Mouse (Mus musculus): ENCODE results near the gene Elmod1. TPM values are rescaled to one million over a fixed set of nuclear protein-coding genes. Genes with fewer than 3 reads are reported as not detected.

Gene Elmod1
- polyA plus RNA-seq, 1 experiment: 152 TPM

DNA sequence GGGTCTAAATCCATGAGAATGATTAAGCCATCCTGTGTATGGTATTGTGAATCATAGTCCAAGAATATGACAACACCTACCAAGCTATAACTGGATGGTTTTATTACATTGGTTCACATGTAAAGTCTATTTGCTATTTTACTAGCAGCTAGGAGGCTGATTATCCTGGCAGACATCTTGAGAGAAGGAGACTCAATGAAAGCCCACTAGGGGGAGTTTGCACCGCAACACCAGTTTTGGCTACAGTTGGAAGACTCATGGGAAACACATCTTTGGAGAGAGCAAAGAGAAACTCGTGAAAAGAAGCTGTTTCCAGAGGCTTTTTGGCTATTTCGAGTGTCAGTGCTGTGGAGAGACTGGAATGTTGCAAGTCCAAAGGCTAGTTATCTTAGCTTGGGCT lies 69.7 kb downstream of the Elmod1 start:
- 51% methylated on average over 3 of the region's 3 CpGs for WGBS
- DNase-seq: no peak

DNA sequence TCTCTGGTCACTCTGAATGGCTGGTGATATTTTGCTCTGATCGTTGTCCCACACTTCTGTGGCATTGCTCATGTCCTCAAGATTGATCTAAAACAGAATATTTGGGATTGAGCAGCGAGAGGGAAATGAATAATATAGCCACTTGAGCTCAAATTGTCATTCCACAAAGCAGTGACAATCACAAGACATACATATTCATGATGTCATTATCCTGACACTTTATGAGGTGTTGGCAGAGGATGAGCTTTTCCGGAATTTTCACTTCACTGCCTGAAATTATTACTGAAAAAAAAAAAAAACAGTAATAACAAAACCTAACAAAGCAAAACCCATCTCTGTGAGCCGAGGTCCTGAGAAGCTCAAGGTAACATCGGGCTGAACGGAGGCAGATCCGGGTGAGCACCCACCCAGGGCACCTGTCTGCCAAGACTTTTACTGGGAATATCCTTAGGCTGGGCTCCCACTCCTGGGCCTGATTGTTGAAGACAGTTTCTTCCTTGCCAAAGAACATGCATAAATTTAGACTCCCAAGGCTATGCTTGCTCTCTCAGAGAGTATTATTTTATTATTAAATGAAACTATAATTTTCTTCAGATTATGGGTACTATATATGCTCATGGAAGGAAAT lies 71.8 kb downstream of the Elmod1 start:
- 65% methylated on average over 7 of the region's 7 CpGs for WGBS
- no peaks in the 10 kb centered on the region for H3K27me3 ChIP-seq (ENCODE audit: control insufficient read depth, insufficient read depth, low read length)
- H3K4me1 ChIP-seq (ENCODE audit: control insufficient read depth, insufficient read depth, low read length): peaks cover 5% of the 10 kb centered on the region
- no peak for TF ChIP-seq POLR2A (IDR thresholded peaks at IDR 0.05; ENCODE audit: borderline replicate concordance, insufficient read depth, low read length)
- no peak for TF ChIP-seq CTCF (IDR thresholded peaks at IDR 0.05; ENCODE audit: borderline replicate concordance, insufficient read depth, low read depth, low read length)
- no peak overlapping the region for H3K4me3 ChIP-seq (replicated peaks; ENCODE audit: insufficient read depth, low read depth, low read length)
- no peak for DNase-seq
- H3K27ac ChIP-seq (ENCODE audit: insufficient read depth, low read length): no peak overlapping the region

More for the DNA sequence above, 69.7 kb downstream of the Elmod1 start:
- Histone ChIP-seq H3K27ac (ENCODE audit: insufficient read depth, low read length) (no peak overlapping the region), H3K4me3 (replicated peaks; ENCODE audit: insufficient read depth, low read depth, low read length) (no peak overlapping the region), H3K27me3 (ENCODE audit: control insufficient read depth, insufficient read depth, low read length) (no peaks in the 10 kb centered on the region), H3K4me1 (ENCODE audit: control insufficient read depth, insufficient read depth, low read length) (no peaks in the 10 kb centered on the region)
- TF ChIP-seq CTCF (IDR thresholded peaks at IDR 0.05; ENCODE audit: borderline replicate concordance, insufficient read depth, low read depth, low read length) (no peak), POLR2A (IDR thresholded peaks at IDR 0.05; ENCODE audit: borderline replicate concordance, insufficient read depth, low read length) (no peak)

DNA sequence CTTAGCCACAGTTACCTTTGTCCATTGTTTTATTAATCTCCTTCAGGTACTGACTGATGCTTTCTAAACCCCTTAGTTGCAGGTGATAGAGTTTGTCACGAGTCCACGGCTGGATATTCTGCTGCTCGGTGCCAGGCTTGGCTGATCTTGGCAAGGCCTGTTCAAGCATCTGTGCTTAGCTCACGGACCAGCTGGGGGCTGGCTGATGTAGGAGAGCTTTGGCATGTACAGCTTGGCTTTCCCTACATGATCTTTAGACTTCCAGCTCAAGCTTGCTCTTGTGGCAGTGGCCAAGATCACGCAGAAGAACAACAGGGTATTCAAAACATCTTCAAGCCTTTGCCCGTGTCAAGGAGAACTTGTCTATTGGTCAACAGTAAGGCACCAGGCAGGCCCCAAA lies 75.3 kb downstream of the Elmod1 start:
- Histone ChIP-seq H3K27me3 (ENCODE audit: control insufficient read depth, insufficient read depth, low read length) (no peaks in the 10 kb centered on the region), H3K27ac (ENCODE audit: insufficient read depth, low read length) (no peak overlapping the region), H3K4me1 (ENCODE audit: control insufficient read depth, insufficient read depth, low read length) (peaks cover 5% of the 10 kb centered on the region), H3K4me3 (replicated peaks; ENCODE audit: insufficient read depth, low read depth, low read length) (no peak overlapping the region)
- TF ChIP-seq CTCF (IDR thresholded peaks at IDR 0.05; ENCODE audit: borderline replicate concordance, insufficient read depth, low read depth, low read length): no peak
- no peak for TF ChIP-seq POLR2A (IDR thresholded peaks at IDR 0.05; ENCODE audit: borderline replicate concordance, insufficient read depth, low read length)
- 12% methylated on average over 6 of the region's 6 CpGs for WGBS
- DNase-seq: peak; percentile 22 to 42

DNA sequence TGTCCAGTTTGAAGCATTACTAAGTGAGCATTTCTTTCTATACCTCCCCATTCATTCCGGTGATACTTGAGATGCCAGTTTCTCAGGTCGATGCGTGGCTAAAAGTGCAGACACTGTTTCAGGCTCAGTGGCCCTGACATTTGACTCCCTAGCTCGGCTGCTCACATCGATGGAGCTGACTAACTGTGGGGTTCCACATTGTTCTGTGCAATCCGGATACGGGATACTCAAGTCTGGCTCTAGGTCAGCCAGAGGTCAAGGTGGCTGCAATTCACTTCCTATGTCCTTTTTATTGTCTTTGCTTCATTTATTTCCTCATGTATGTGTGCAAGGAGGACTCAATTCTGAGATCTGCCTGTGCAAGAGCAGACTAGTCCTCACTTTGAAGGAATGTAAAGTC lies 79.3 kb downstream of the Elmod1 start:
- WGBS: 67% methylated on average over 7 of the region's 7 CpGs
- TF ChIP-seq CTCF (IDR thresholded peaks at IDR 0.05; ENCODE audit: borderline replicate concordance, insufficient read depth, low read depth, low read length) (no peak), POLR2A (IDR thresholded peaks at IDR 0.05; ENCODE audit: borderline replicate concordance, insufficient read depth, low read length) (no peak)
- Histone ChIP-seq H3K4me1 (ENCODE audit: control insufficient read depth, insufficient read depth, low read length) (peaks cover 5% of the 10 kb centered on the region), H3K27ac (ENCODE audit: insufficient read depth, low read length) (no peak overlapping the region), H3K27me3 (ENCODE audit: control insufficient read depth, insufficient read depth, low read length) (no peaks in the 10 kb centered on the region), H3K4me3 (replicated peaks; ENCODE audit: insufficient read depth, low read depth, low read length) (no peak overlapping the region)
- DNase-seq: no peak

DNA sequence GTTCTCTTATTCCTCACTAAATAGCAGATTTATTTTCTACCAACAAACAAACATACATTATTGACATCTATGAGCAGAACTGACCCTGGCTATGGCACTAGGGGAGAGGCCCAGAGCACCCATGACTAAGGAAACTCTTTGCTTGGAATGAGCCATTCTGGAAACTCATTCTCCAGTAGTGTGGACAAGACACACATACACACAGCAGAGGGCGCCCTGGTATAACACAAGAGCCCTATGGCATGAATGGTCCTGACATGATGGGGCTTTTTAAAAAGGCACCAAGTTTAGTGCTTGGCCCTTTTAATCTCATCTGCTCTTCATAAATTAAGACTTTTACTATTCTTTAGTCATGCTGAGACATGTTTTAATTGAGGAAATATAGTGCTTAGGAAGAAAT lies 85.0 kb downstream of the Elmod1 start:
- DNase-seq: peak; percentile 30 to 41
- TF ChIP-seq CTCF (IDR thresholded peaks at IDR 0.05; ENCODE audit: borderline replicate concordance, insufficient read depth, low read depth, low read length) (peak; percentile 66), POLR2A (IDR thresholded peaks at IDR 0.05; ENCODE audit: borderline replicate concordance, insufficient read depth, low read length) (no peak)
- Histone ChIP-seq H3K27me3 (ENCODE audit: control insufficient read depth, insufficient read depth, low read length) (no peaks in the 10 kb centered on the region), H3K27ac (ENCODE audit: insufficient read depth, low read length) (no peak overlapping the region), H3K4me1 (ENCODE audit: control insufficient read depth, insufficient read depth, low read length) (no peaks in the 10 kb centered on the region), H3K4me3 (replicated peaks; ENCODE audit: insufficient read depth, low read depth, low read length) (no peak overlapping the region)
- WGBS: 5% methylated on average over 1 of the region's 1 CpGs

DNA sequence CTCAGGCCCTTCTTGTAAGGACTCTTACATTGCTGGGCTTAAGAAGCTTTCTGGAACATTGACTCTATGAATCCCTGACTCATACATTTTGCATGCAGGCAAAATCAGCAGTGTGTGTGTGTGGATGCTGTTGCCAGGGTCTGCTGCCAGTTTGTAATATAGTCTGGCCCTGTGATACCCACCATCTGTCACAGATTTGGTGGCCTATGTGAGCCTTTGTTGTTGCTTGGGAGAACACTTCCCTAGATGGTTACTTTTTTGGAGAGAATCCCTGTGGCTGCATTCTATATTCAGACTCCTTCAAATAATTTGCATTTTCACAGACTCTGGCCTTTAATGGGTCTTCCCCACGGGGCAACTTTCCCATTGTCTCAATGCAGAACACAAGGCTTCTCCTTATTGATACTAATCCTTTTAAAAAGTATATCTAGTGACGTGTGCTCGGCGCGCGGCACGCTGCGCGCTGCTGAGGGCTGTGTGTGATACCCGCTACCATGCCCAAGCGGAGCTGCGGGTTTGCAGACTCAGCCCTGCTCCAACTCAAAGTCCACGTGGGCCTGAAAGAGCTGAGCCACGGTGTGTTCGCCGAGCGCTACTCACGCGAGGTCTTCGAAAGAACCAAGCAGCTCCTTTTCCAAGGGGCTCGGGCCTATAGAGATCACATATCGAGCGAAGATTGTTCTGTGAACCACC lies 91.4 kb downstream of the Elmod1 start:
- H3K4me1 ChIP-seq (ENCODE audit: control insufficient read depth, insufficient read depth, low read length): peaks cover 3% of the 10 kb centered on the region; the same call in 1 of the 2 replicates
- no peak for TF ChIP-seq CTCF (IDR thresholded peaks at IDR 0.05; ENCODE audit: borderline replicate concordance, insufficient read depth, low read depth, low read length)
- no peak for TF ChIP-seq POLR2A (IDR thresholded peaks at IDR 0.05; ENCODE audit: borderline replicate concordance, insufficient read depth, low read length)
- no peak overlapping the region for H3K4me3 ChIP-seq (replicated peaks; ENCODE audit: insufficient read depth, low read depth, low read length)
- H3K27me3 ChIP-seq (ENCODE audit: control insufficient read depth, insufficient read depth, low read length): no peaks in the 10 kb centered on the region
- DNase-seq: peak in 1 of 2 experiments; percentile 25
- no peak overlapping the region for H3K27ac ChIP-seq (ENCODE audit: insufficient read depth, low read length)
- WGBS: 35% methylated on average over 23 of the region's 23 CpGs

DNA sequence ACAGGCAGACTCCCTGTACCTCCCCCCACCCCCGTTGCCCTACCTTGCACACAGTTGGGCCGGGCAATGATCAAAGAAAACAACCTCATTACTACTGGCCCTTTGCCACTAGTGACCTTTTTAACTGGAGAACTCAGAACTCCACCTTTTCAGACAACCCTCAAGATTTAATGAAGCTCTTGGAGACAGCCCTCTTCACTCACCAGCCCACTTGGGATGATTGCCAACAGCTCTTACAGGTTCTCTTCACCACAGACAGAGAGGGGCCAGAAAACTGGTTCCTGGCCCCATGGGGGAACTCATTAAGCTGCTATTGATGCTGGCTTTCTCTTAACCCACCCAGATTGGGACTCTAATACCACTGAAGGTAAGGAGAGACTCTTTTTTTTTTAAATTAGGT lies 97.7 kb downstream of the Elmod1 start:
- Histone ChIP-seq H3K4me3 (replicated peaks; ENCODE audit: insufficient read depth, low read depth, low read length) (no peak overlapping the region), H3K27me3 (ENCODE audit: control insufficient read depth, insufficient read depth, low read length) (no peaks in the 10 kb centered on the region), H3K27ac (ENCODE audit: insufficient read depth, low read length) (no peak overlapping the region), H3K4me1 (ENCODE audit: control insufficient read depth, insufficient read depth, low read length) (no peaks in the 10 kb centered on the region)
- no peak for TF ChIP-seq POLR2A (IDR thresholded peaks at IDR 0.05; ENCODE audit: borderline replicate concordance, insufficient read depth, low read length)
- no peak for TF ChIP-seq CTCF (IDR thresholded peaks at IDR 0.05; ENCODE audit: borderline replicate concordance, insufficient read depth, low read depth, low read length)
- DNase-seq: no peak
- WGBS: 43% methylated on average over 2 of the region's 2 CpGs

DNA sequence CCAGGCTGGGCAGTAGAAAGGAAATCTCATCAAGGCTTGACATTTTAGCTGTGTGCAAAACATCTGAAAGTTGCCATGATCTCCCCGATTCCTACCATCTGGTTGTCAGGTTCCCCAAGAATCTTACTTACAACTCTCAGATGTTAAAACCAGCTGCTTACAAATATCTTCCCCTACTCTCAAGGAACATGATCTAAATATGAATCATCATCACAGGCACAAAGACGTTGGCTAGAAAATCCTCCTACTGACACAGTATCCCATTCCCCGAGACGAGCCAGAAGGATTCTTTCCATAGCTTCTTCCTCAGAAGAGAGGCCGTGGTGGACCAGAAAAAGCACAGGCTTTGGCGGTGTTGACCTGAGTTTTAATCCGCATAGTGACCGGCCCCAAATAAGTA lies 101.9 kb downstream of the Elmod1 start:
- WGBS: 91% methylated on average over 8 of the region's 8 CpGs
- no peaks in the 10 kb centered on the region for H3K4me1 ChIP-seq (ENCODE audit: control insufficient read depth, insufficient read depth, low read length)
- no peak for DNase-seq
- no peaks in the 10 kb centered on the region for H3K27me3 ChIP-seq (ENCODE audit: control insufficient read depth, insufficient read depth, low read length)
- no peak overlapping the region for H3K4me3 ChIP-seq (replicated peaks; ENCODE audit: insufficient read depth, low read depth, low read length)
- no peak overlapping the region for H3K27ac ChIP-seq (ENCODE audit: insufficient read depth, low read length)
- TF ChIP-seq CTCF (IDR thresholded peaks at IDR 0.05; ENCODE audit: borderline replicate concordance, insufficient read depth, low read depth, low read length) (no peak), POLR2A (IDR thresholded peaks at IDR 0.05; ENCODE audit: borderline replicate concordance, insufficient read depth, low read length) (no peak)

Other genes with a start within 250 kb of the Elmod1 start
- gene Slc35f2, start 203.8 kb downstream of the Elmod1 start, polyA plus RNA-seq (2012; rRNA removed): 5.4 and 6.0 TPM in 2 replicates
- 1.3 and 1.6 TPM in 2 replicates for gene Sln, start 125.1 kb downstream of the Elmod1 start, polyA plus RNA-seq (2012; rRNA removed)
- 0.44 and 0.51 TPM in 2 replicates for gene Tnfaip8l3, start 93.1 kb upstream of the Elmod1 start, polyA plus RNA-seq (2012; rRNA removed)

All from cerebellum, adult 2 months (tissue).